Mouse (Mus musculus): ENCODE results near the gene Fbxl13. TPM values are rescaled to one million over a fixed set of nuclear protein-coding genes. Genes with fewer than 3 reads are reported as not detected.

Gene Fbxl13
- total RNA-seq, 2 experiments from 2014 or later: 0.10 TPM

Other genes starting within 250 kb of the Fbxl13 start
- 1 to 10 TPM; 2.7 to 3.4 TPM for gene Ccdc146, start 221.0 kb downstream of the Fbxl13 start, total RNA-seq (2021)
- gene Fam185a, start 220.7 kb downstream of the Fbxl13 start, total RNA-seq (2021): 10 to 100 TPM; 10.7 to 12.3 TPM
- gene Lrrc17, start 102.1 kb downstream of the Fbxl13 start, total RNA-seq (2021): 10 to 100 TPM; 13.4 to 14.7 TPM
- 10 to 100 TPM; 14.6 to 15.3 TPM for gene Armc10, start 179 bp upstream of the Fbxl13 start, total RNA-seq (2021)
- 1 to 10 TPM; 5.4 to 5.7 TPM for gene Napepld, start 55.8 kb upstream of the Fbxl13 start, total RNA-seq (2021)
- 100 to 1,000 TPM; 224 TPM for gene Pmpcb, start 91.5 kb upstream of the Fbxl13 start, total RNA-seq (2021)
- gene Dnajc2, start 139.6 kb upstream of the Fbxl13 start, total RNA-seq (2021): 10 to 100 TPM; 18.2 to 20.8 TPM
- 100 to 1,000 TPM in 1 of 2 experiments, 10 to 100 TPM in 1; 98.9 to 101 TPM for gene Psmc2, start 139.6 kb upstream of the Fbxl13 start, total RNA-seq (2021)
- not detected for gene Slc26a5, start 220.0 kb upstream of the Fbxl13 start, total RNA-seq (2021)

Data from heart, postnatal 10 days (tissue).